Mouse (Mus musculus): ENCODE measurements around the gene Znrf1.

DNA sequence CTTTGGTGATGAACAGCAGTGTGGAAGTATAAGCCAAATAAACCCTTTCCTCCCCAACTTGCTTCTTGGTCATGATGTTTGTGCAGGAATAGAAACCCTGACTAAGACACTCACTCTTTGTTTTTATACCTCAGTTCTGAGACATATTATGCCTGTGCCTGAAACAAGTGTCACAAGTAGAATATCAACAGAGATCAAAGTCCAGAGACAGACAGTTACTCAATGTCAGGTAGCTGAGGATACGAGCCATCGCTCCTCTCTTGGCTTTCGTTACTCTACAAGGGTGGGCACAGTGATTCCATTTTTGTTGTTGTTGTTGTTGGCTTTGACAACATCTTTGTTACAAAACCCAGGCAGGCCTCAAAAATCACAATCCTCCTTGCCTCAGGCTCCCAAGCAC is 97.1 kb downstream of the Znrf1 start:
- TF ChIP-seq CTCF (IDR thresholded peaks at IDR 0.05; ENCODE audit: control insufficient read depth, insufficient read depth, low read length) (no peak), POLR2A (IDR thresholded peaks at IDR 0.05; ENCODE audit: borderline replicate concordance, control insufficient read depth, low read depth, low read length) (no peak)
